Mouse (Mus musculus) megakaryocyte, embryonic 14.5 days (primary cell): ENCODE data around the gene Fer.

Experiments
- FLI1 ChIP-seq: IDR thresholded peaks from 2 replicates; pipeline ENCODE4 v1.6.1; 2012; ENCODE audit warnings: low read length, inconsistent platforms, mixed read lengths
- GATA1 ChIP-seq: IDR thresholded peaks from 3 replicates; pipeline ENCODE4 v1.6.1; 2012; ENCODE audit warnings: mixed read lengths, low read length, inconsistent platforms, borderline replicate concordance

- TF ChIP-seq GATA1: no peak
- no peak for TF ChIP-seq FLI1
Measured at GRCm38 (mm10) chr17:63995921-63996320, 133.1 kb downstream of the Fer start.
